Mouse (Mus musculus): ENCODE results near the gene Papola.

The Papola gene

GRCm38 (mm10) chr12:105862607-105863006, 78.1 kb downstream of the Papola start:
- 62% methylated on average over 22 of the region's 22 CpGs for WGBS

GRCm38 (mm10) chr12:105863436-105863835, 78.9 kb downstream of the Papola start:
- WGBS = 67% methylated on average over 11 of the region's 11 CpGs

GRCm38 (mm10) chr12:105867646-105868045, 83.2 kb downstream of the Papola start:
- 55% methylated on average over 2 of the region's 2 CpGs for WGBS

- WGBS = 69% methylated on average over 6 of the region's 6 CpGs
Measured at GRCm38 (mm10) chr12:105869242-105869641, 84.7 kb downstream of the Papola start.

- 58% methylated on average over 14 of the region's 14 CpGs for WGBS
Measured at GRCm38 (mm10) chr12:105869696-105870095, 85.2 kb downstream of the Papola start.

- WGBS = 50% methylated on average over 2 of the region's 2 CpGs
Measured at GRCm38 (mm10) chr12:105873283-105873682, 88.8 kb downstream of the Papola start.

GRCm38 (mm10) chr12:105875112-105875511, 90.6 kb downstream of the Papola start:
- WGBS = 40% methylated on average over 17 of the region's 17 CpGs

GRCm38 (mm10) chr12:105876521-105876920, 92.0 kb downstream of the Papola start:
- WGBS = 38% methylated on average over 11 of the region's 11 CpGs

- WGBS = 51% methylated on average over 13 of the region's 13 CpGs
Measured at GRCm38 (mm10) chr12:105876931-105877330, 92.4 kb downstream of the Papola start.

GRCm38 (mm10) chr12:105878746-105879145, 94.3 kb downstream of the Papola start:
- 79% methylated on average over 5 of the region's 5 CpGs for whole genome bisulfite sequencing

GRCm38 (mm10) chr12:105883799-105884514, 99.5 kb downstream of the Papola start:
- WGBS = 90% methylated on average over 12 of the region's 12 CpGs

GRCm38 (mm10) chr12:105884515-105885323, 100.2 kb downstream of the Papola start:
- WGBS = 46% methylated on average over 22 of the region's 22 CpGs

Data from cerebral cortex, adult 2 months (tissue).